Mouse (Mus musculus) central nervous system, embryonic 18 days (tissue): ENCODE results near the gene Adal. TPM values are rescaled to one million over a fixed set of nuclear protein-coding genes. Genes with fewer than 3 reads are reported as not detected.

Experiments used
- polyA plus RNA-seq: library from polyadenylated mRNA; depleted of rRNA; stranded (reverse); fragments of >200 nt; gene quantifications from 2 replicates; pipeline ENCODE4 v1.2.3, GENCODE M21; 2012; rRNA removed

The Adal gene
- 24.2 and 26.3 TPM in 2 replicates for polyA plus RNA-seq

GRCm38 (mm10) chr2:121140018-121140882 lies at the start of gene Adal, which contains the start of gene Lcmt2:
Gene Adal, plus strand, starts transcription at chr2:121140428.
Gene Lcmt2, minus strand, starts transcription at chr2:121140653.

GRCm38 (mm10) chr2:121109695-121110094 lies 30.5 kb upstream of the Adal start, which contains the start of gene Tgm7:
Gene Tgm7, minus strand, starts transcription at chr2:121109795.

GRCm38 (mm10) chr2:121170481-121170971 lies 30.3 kb downstream of the Adal start, which contains the start of gene Tubgcp4:
Gene Tubgcp4, plus strand, starts transcription at chr2:121170654.

GRCm38 (mm10) chr2:121170980-121171742 lies 30.9 kb downstream of the Adal start, which contains the start of gene Zscan29:
Gene Zscan29, minus strand, starts transcription at chr2:121171125.

Other genes starting within 250 kb of the Adal start
- 22.1 and 23.6 TPM in 2 replicates for gene Ubr1, start 169.7 kb upstream of the Adal start, polyA plus RNA-seq
- gene Tmem62, start 163.4 kb upstream of the Adal start, polyA plus RNA-seq: 20.5 and 21.8 TPM in 2 replicates
- gene Ccndbp1, start 132.0 kb upstream of the Adal start, polyA plus RNA-seq: 74.7 and 75.5 TPM in 2 replicates
- 0.05 and 0.06 TPM in 2 replicates for gene Epb42, start 103.4 kb upstream of the Adal start, polyA plus RNA-seq
- 0.04 and 0.11 TPM in 2 replicates for gene Tgm5, start 54.6 kb upstream of the Adal start, polyA plus RNA-seq
- gene Tgm7, start 30.6 kb upstream of the Adal start, polyA plus RNA-seq: 0.08 and 0.10 TPM in 2 replicates
- gene Lcmt2, start 225 bp downstream of the Adal start, polyA plus RNA-seq: 8.4 and 9.6 TPM in 2 replicates
- 45.6 and 47.1 TPM in 2 replicates for gene Tubgcp4, start 30.2 kb downstream of the Adal start, polyA plus RNA-seq
- 3.9 and 4.2 TPM in 2 replicates for gene Zscan29, start 30.7 kb downstream of the Adal start, polyA plus RNA-seq
- 137 and 139 TPM in 2 replicates for gene Trp53bp1, start 131.0 kb downstream of the Adal start, polyA plus RNA-seq
- 24.9 and 26.8 TPM in 2 replicates for gene Map1a, start 149.2 kb downstream of the Adal start, polyA plus RNA-seq
- 27.2 and 30.6 TPM in 2 replicates for gene Ppip5k1, start 215.0 kb downstream of the Adal start, polyA plus RNA-seq
- 87.5 and 102 TPM in 2 replicates for gene Ckmt1, start 217.3 kb downstream of the Adal start, polyA plus RNA-seq
- gene Strc, start 246.7 kb downstream of the Adal start, polyA plus RNA-seq: 0.03 TPM in 2 replicates